Mouse (Mus musculus) liver, postnatal 0 days (tissue): Measurements from ENCODE around the gene Pkd1l2. TPM values are rescaled to one million over a fixed set of nuclear protein-coding genes. Genes with fewer than 3 reads are reported as not detected.

Experiments used
- ATAC-seq: fragments of 200-750 bp; cut with Nextera tagmentation; 2 replicates; pipeline ENCODE4 v1.8.0; 2017; ENCODE audit warnings: mild to moderate bottlenecking, moderate library complexity
- DNase-seq: peaks from one replicate; pipeline ENCODE4 v3.0.0-alpha.2; 2016
- H3K27ac ChIP-seq: fragments of 300-500 bp; sonication (generic); 2 replicates; pipeline ENCODE4 v1.5.1; 2014; ENCODE audit warnings: antibody characterized with exemption, moderate library complexity, mild to moderate bottlenecking, low read depth
- H3K27me3 ChIP-seq: fragments of 300-500 bp; sonication (generic); 2 replicates; pipeline ENCODE4 v1.6.1; 2014; ENCODE audit warnings: low read length, control low read depth, mixed read lengths; ENCODE audit not compliant: insufficient read depth
- H3K36me3 ChIP-seq: fragments of 300-500 bp; sonication (generic); replicated peaks from 2 replicates; pipeline ENCODE4 v1.6.1; 2014; ENCODE audit warnings: mild to moderate bottlenecking, control low read depth, low read length, moderate library complexity, mixed read lengths; ENCODE audit not compliant: insufficient read depth
- H3K4me1 ChIP-seq: fragments of 300-500 bp; sonication (generic); 2 replicates; pipeline ENCODE4 v1.6.1; 2014; ENCODE audit warnings: antibody characterized with exemption, mild to moderate bottlenecking, control low read depth; ENCODE audit not compliant: insufficient read depth
- H3K4me2 ChIP-seq: fragments of 300-500 bp; sonication (generic); 2 replicates; pipeline ENCODE4 v1.6.1; 2014; ENCODE audit warnings: low read depth, mild to moderate bottlenecking, low read length, moderate library complexity, mixed read lengths
- H3K4me3 ChIP-seq: fragments of 300-500 bp; sonication (generic); 2 replicates; pipeline ENCODE4 v1.5.1; 2014; ENCODE audit warnings: low read depth, low read length
- H3K9ac ChIP-seq: fragments of 300-500 bp; sonication (generic); replicated peaks from 2 replicates; pipeline ENCODE4 v1.6.1; 2014; ENCODE audit warnings: mild to moderate bottlenecking, moderate library complexity
- H3K9me3 ChIP-seq: fragments of 300-500 bp; sonication (generic); 2 replicates; pipeline ENCODE4 v1.6.1; 2016; ENCODE audit warnings: mild to moderate bottlenecking, control low read depth, low read length, mixed read lengths
- CTCF ChIP-seq: sonication (generic); IDR thresholded peaks from 2 replicates; pipeline ENCODE4 v1.5.1; 2016; ENCODE audit warnings: antibody characterized with exemption, low read depth
- EP300 ChIP-seq: IDR thresholded peaks from 2 replicates; pipeline ENCODE4 v1.6.1; 2016; ENCODE audit warnings: antibody characterized with exemption, low read depth, mild to moderate bottlenecking
- WGBS: fragments of 180-500 bp; shearing (Covaris S2); extraction: QIAGEN DNeasy Blood & Tissue Kit; methylation state at CpG from one replicate; pipeline ENCODE4 v1.1.7; 2014; ENCODE audit not compliant: insufficient replicate concordance; 5-methylcytosine and 5-hydroxymethylcytosine counted together
- polyA plus RNA-seq: library from polyadenylated mRNA; unstranded; fragments of >200 nt; fragmentation: Nextera tagmentation; extraction: Ambion mirVana; gene quantifications from 2 replicates; pipeline ENCODE4 v1.2.1, GENCODE M21; 2015

Gene Pkd1l2
- polyA plus RNA-seq, 1 experiment from 2014 or later = 0.06 TPM

- TF ChIP-seq EP300 = no peak
- TF ChIP-seq CTCF = no peak
- H3K4me2 ChIP-seq = no peak overlapping the region; the same call in 1 of the 2 replicates
- H3K9me3 ChIP-seq = no peaks in the 10 kb centered on the region
- DNase-seq = no peak
- no peak for ATAC-seq
- no peak overlapping the region for H3K27ac ChIP-seq
- no peaks in the 10 kb centered on the region for H3K27me3 ChIP-seq
- H3K36me3 ChIP-seq = no peaks in the 10 kb centered on the region
- peaks cover 17% of the 10 kb centered on the region for H3K4me1 ChIP-seq
- 45% methylated on average over 9 of the region's 9 CpGs for WGBS
- no peak overlapping the region for H3K4me3 ChIP-seq
- no peak overlapping the region for H3K9ac ChIP-seq
Observed at GRCm38 (mm10) chr8:117050763-117051162, 31.5 kb downstream of the Pkd1l2 start.

GRCm38 (mm10) chr8:117049444-117049843, 32.8 kb downstream of the Pkd1l2 start:
- ATAC-seq (no peak), DNase-seq (no peak)
- Histone ChIP-seq H3K27ac (no peak overlapping the region), H3K27me3 (no peaks in the 10 kb centered on the region), H3K9me3 (no peaks in the 10 kb centered on the region), H3K4me3 (no peak overlapping the region), H3K4me1 (peaks cover 12% of the 10 kb centered on the region), H3K36me3 (no peaks in the 10 kb centered on the region), H3K4me2 (no peak overlapping the region), H3K9ac (no peak overlapping the region)
- peak; percentile 48 for TF ChIP-seq CTCF
- TF ChIP-seq EP300 = no peak
- WGBS = 72% methylated on average over 7 of the region's 7 CpGs

GRCm38 (mm10) chr8:117043584-117043983, 38.7 kb downstream of the Pkd1l2 start:
- Histone ChIP-seq H3K4me2 (no peak overlapping the region), H3K36me3 (no peaks in the 10 kb centered on the region)

GRCm38 (mm10) chr8:117039843-117040242, 42.4 kb downstream of the Pkd1l2 start:
- no peak for TF ChIP-seq CTCF
- TF ChIP-seq EP300 = no peak
- Histone ChIP-seq H3K36me3 (no peaks in the 10 kb centered on the region), H3K27me3 (no peaks in the 10 kb centered on the region), H3K4me2 (no peak overlapping the region), H3K9me3 (no peaks in the 10 kb centered on the region), H3K27ac (no peak overlapping the region), H3K4me1 (no peaks in the 10 kb centered on the region), H3K4me3 (no peak overlapping the region), H3K9ac (no peak overlapping the region)
- DNase-seq (no peak), ATAC-seq (no peak)
- WGBS = 76% methylated on average over 7 of the region's 7 CpGs

More at GRCm38 (mm10) chr8:117043584-117043983, 38.7 kb downstream of the Pkd1l2 start:
- no peak overlapping the region for H3K27ac ChIP-seq
- ATAC-seq (no peak), DNase-seq (no peak)
- no peak for TF ChIP-seq CTCF
- no peak for TF ChIP-seq EP300
- H3K4me3 ChIP-seq = no peak overlapping the region
- no peaks in the 10 kb centered on the region for H3K27me3 ChIP-seq
- no peaks in the 10 kb centered on the region for H3K4me1 ChIP-seq
- no peaks in the 10 kb centered on the region for H3K9me3 ChIP-seq
- no peak overlapping the region for H3K9ac ChIP-seq
- WGBS = 56% methylated on average over 3 of the region's 3 CpGs

GRCm38 (mm10) chr8:117037374-117037935, 44.8 kb downstream of the Pkd1l2 start:
- 75% methylated on average over 7 of the region's 7 CpGs for WGBS
- no peak for DNase-seq
- TF ChIP-seq CTCF (no peak), EP300 (no peak)

GRCm38 (mm10) chr8:117033393-117033792, 48.9 kb downstream of the Pkd1l2 start:
- no peak for DNase-seq

More at GRCm38 (mm10) chr8:117037374-117037935, 44.8 kb downstream of the Pkd1l2 start:
- Histone ChIP-seq H3K4me3 (no peak overlapping the region), H3K9me3 (no peaks in the 10 kb centered on the region), H3K9ac (no peak overlapping the region), H3K36me3 (no peaks in the 10 kb centered on the region), H3K4me2 (no peak overlapping the region), H3K4me1 (no peaks in the 10 kb centered on the region), H3K27ac (no peak overlapping the region), H3K27me3 (no peaks in the 10 kb centered on the region)
- no peak for ATAC-seq

GRCm38 (mm10) chr8:117032609-117033008, 49.6 kb downstream of the Pkd1l2 start:
- no peaks in the 10 kb centered on the region for H3K9me3 ChIP-seq
- no peak overlapping the region for H3K4me2 ChIP-seq
- no peak for ATAC-seq
- H3K4me3 ChIP-seq = no peak overlapping the region
- H3K27me3 ChIP-seq = no peaks in the 10 kb centered on the region
- H3K4me1 ChIP-seq = no peaks in the 10 kb centered on the region
- no peak overlapping the region for H3K27ac ChIP-seq
- no peak for DNase-seq
- no peaks in the 10 kb centered on the region for H3K36me3 ChIP-seq
- no peak overlapping the region for H3K9ac ChIP-seq
- TF ChIP-seq CTCF = no peak
- TF ChIP-seq EP300 = no peak
- WGBS = 44% methylated on average over 8 of the region's 8 CpGs

More at GRCm38 (mm10) chr8:117033393-117033792, 48.9 kb downstream of the Pkd1l2 start:
- ATAC-seq = 0 out of 2 replicates have a peak, but pooled peaks have one; percentile 25
- H3K4me3 ChIP-seq = no peak overlapping the region
- no peaks in the 10 kb centered on the region for H3K9me3 ChIP-seq
- H3K27ac ChIP-seq = no peak overlapping the region
- WGBS = 24% methylated on average over 3 of the region's 3 CpGs
- TF ChIP-seq CTCF = no peak
- no peak for TF ChIP-seq EP300
- no peak overlapping the region for H3K4me2 ChIP-seq
- no peaks in the 10 kb centered on the region for H3K36me3 ChIP-seq
- no peaks in the 10 kb centered on the region for H3K27me3 ChIP-seq
- H3K9ac ChIP-seq = no peak overlapping the region
- H3K4me1 ChIP-seq = no peaks in the 10 kb centered on the region
